Comparison of ENCODE assay signal across 9 mouse cellular contexts in the genomic region with DNA sequence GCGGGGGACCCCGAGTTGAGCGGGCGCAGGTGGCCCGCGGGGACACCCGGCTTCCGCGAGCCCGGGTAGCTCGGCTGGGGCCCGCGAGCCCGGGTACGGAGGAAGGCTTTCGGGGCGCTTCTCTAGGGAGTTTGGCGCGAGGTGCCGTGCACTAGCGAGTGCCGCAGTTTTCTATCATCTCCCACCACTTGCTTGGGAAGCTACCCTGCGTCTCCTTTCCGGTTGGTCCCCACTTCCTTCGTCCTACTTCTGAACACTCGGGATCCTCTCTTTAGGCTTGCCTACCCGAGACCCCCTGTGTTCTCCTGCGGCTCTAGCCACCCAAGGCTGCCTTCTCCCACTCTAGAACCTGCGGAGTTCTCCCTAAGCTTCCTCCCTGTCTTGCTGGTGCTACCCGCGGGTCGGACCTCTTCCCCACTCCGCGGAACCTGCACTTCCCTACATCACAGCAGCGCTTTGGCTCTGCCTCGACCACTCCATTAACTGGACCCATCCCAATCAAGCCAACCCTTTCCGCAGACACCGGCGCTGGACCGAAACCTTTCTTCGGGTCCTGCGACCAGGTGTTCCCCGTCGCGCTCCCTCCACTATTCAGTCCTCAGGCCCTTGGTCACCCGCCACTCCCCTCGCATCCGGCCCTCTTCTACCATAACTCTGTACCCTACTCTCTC.
DNase-seq lines count a peak whose midpoint lies in the region; ATAC-seq and TF ChIP-seq lines count a peak whose summit lies in the region.
"Had no signal": no experiment of that assay in that cellular context is flagged by ENCODE, and none has a peak within 500 bp of the region (broad histone marks: within the 10 kb centered on the region; RNA-seq: fewer than 3 reads in every experiment).

No protein-coding gene starts in this region.

- peaks cover 13% of the 10 kb centered on the region for H3K27me3 ChIP-seq in heart, adult 2 months (ENCODE audit: control insufficient read depth, insufficient read depth, low read length)
- H3K27me3 ChIP-seq in forebrain, embryonic 12.5 days, result peaks cover 18% of the 10 kb centered on the region
- no peaks in the 10 kb centered on the region; the same call in 1 of the 2 replicates for H3K27me3 ChIP-seq in hindbrain, embryonic 16.5 days (replicated peaks; ENCODE audit: control insufficient read depth, insufficient read depth, low read length)
- peaks cover 66% of the 10 kb centered on the region for H3K27me3 ChIP-seq in liver, embryonic 11.5 days (replicated peaks; ENCODE audit: control insufficient read depth, insufficient read depth, low read length)

- H3K4me3 ChIP-seq in heart, adult 2 months, result peak overlapping the region; percentile 36
- peak overlapping the region; percentile 63 for H3K4me3 ChIP-seq in forebrain, embryonic 12.5 days (replicated peaks)
- H3K4me3 ChIP-seq in hindbrain, embryonic 16.5 days (ENCODE audit: low read length), result peak overlapping the region; percentile 82
- peak overlapping the region; percentile 56 for H3K4me3 ChIP-seq in liver, embryonic 11.5 days (ENCODE audit: low read depth, low read length)
- H3K4me3 ChIP-seq: myocyte had no signal

- 2% methylated on average over 48 of the region's 48 CpGs for WGBS in heart, adult 2 months
- 1% methylated on average over 48 of the region's 48 CpGs for WGBS in forebrain, embryonic 12.5 days
- WGBS in hindbrain, embryonic 16.5 days, result under 1% methylated on average over 35 of the region's 48 CpGs
- under 1% methylated on average over 45 of the region's 48 CpGs for WGBS in liver, embryonic 11.5 days

- H3K4me1 ChIP-seq in heart, adult 2 months (ENCODE audit: control insufficient read depth, insufficient read depth, low read length), result no peaks in the 10 kb centered on the region
- H3K4me1 ChIP-seq in forebrain, embryonic 12.5 days, result peaks cover 24% of the 10 kb centered on the region
- peaks cover 6% of the 10 kb centered on the region for H3K4me1 ChIP-seq in hindbrain, embryonic 16.5 days (ENCODE audit: control insufficient read depth, insufficient read depth, low read depth, low read length)
- no peaks in the 10 kb centered on the region for H3K4me1 ChIP-seq in liver, embryonic 11.5 days (replicated peaks; ENCODE audit: control insufficient read depth, insufficient read depth, low read length)

- peak; percentile 47 for ATAC-seq in cerebellum, adult (ENCODE audit: insufficient number of reproducible peaks, low FRiP score, low TSS enrichment)
- peak; percentile 37; the same call in 1 of the 2 replicates for ATAC-seq in forebrain, embryonic 12.5 days (ENCODE audit: low FRiP score)
- ATAC-seq in hindbrain, embryonic 16.5 days, result peak; percentile 48
- ATAC-seq in liver, embryonic 11.5 days (replicated peaks; ENCODE audit: low FRiP score), result peak; percentile 26; the same call in 1 of the 2 replicates

- no peaks in the 10 kb centered on the region for H3K36me3 ChIP-seq in heart, adult 2 months (ENCODE audit: control insufficient read depth, insufficient read depth, low read length)
- H3K36me3 ChIP-seq in forebrain, embryonic 12.5 days (replicated peaks), result no peaks in the 10 kb centered on the region
- no peaks in the 10 kb centered on the region for H3K36me3 ChIP-seq in hindbrain, embryonic 16.5 days (ENCODE audit: control insufficient read depth, insufficient read depth, low read length)
- H3K36me3 ChIP-seq in liver, embryonic 11.5 days (ENCODE audit: control insufficient read depth, insufficient read depth, low read length), result no peaks in the 10 kb centered on the region

- intact Hi-C loops in heart, adult 2 months (cut with DNase I), result no loop called here

- no peak for TF ChIP-seq POLR2A in heart, adult 2 months (IDR thresholded peaks at IDR 0.05; ENCODE audit: insufficient read depth, low read depth, low read length)

- TF ChIP-seq EP300 in heart, adult 2 months (IDR thresholded peaks at IDR 0.05; ENCODE audit: insufficient read depth, low read depth, low read length), result no peak

- no peak for TF ChIP-seq CTCF in heart, adult 2 months (IDR thresholded peaks at IDR 0.05)

- H3K9ac ChIP-seq in heart, adult 2 months (ENCODE audit: low read depth, low read length), result no peak overlapping the region
- peak overlapping the region; percentile 81 for H3K9ac ChIP-seq in forebrain, embryonic 12.5 days
- peak overlapping the region; percentile 85 for H3K9ac ChIP-seq in hindbrain, embryonic 16.5 days (ENCODE audit: low read depth, low read length)
- H3K9ac ChIP-seq in liver, embryonic 11.5 days (ENCODE audit: low read depth, low read length), result no peak overlapping the region

- H3K9me3 ChIP-seq in forebrain, embryonic 12.5 days, result no peaks in the 10 kb centered on the region
- H3K9me3 ChIP-seq in hindbrain, embryonic 16.5 days (ENCODE audit: control insufficient read depth, low read length), result no peaks in the 10 kb centered on the region
- no peaks in the 10 kb centered on the region for H3K9me3 ChIP-seq in liver, embryonic 11.5 days (ENCODE audit: control insufficient read depth, low read length)

- H3K79me2 ChIP-seq in heart, adult 2 months (replicated peaks; ENCODE audit: control insufficient read depth, insufficient read depth, low read length), result no peaks in the 10 kb centered on the region

- no peak overlapping the region for H3K27ac ChIP-seq in heart, adult 2 months
- peak overlapping the region; percentile 90 for H3K27ac ChIP-seq in forebrain, embryonic 12.5 days
- peak overlapping the region; percentile 88 for H3K27ac ChIP-seq in hindbrain, embryonic 16.5 days (ENCODE audit: low read depth, low read length)
- no peak overlapping the region for H3K27ac ChIP-seq in liver, embryonic 11.5 days (ENCODE audit: low read depth, low read length)

- DNase-seq in heart, adult 2 months, result no peak
- DNase-seq in heart, adult 9 months (ENCODE audit: low spot score in 2 of 2), result no peak
- DNase-seq in liver, embryonic 11.5 days (ENCODE audit: low spot score), result peak; percentile 46
- peak; percentile 61 for DNase-seq in retina, postnatal 1 day
- DNase-seq in thymus, postnatal 25 days, result no peak

- H3K4me2 ChIP-seq in forebrain, embryonic 12.5 days, result peak overlapping the region; percentile 90
- peak overlapping the region; percentile 94 for H3K4me2 ChIP-seq in hindbrain, embryonic 16.5 days (ENCODE audit: low read length)
- peak overlapping the region; percentile 66 for H3K4me2 ChIP-seq in liver, embryonic 11.5 days

Comparison
In these comparisons a context has a peak if more than half of its experiments do, and no peak if none do; other contexts are left out.
1. DNase-seq: peak in liver, embryonic 11.5 days (single experiment) and retina, postnatal 1 day (single experiment); none in heart, adult 2 months (0 of 2), heart, adult 9 months (0 of 2) and thymus, postnatal 25 days (single experiment).
2. H3K27ac ChIP-seq: peak in forebrain, embryonic 12.5 days (single experiment) and hindbrain, embryonic 16.5 days (single experiment); none in heart, adult 2 months (single experiment) and liver, embryonic 11.5 days (single experiment).
3. H3K9ac ChIP-seq: peak in forebrain, embryonic 12.5 days (single experiment) and hindbrain, embryonic 16.5 days (single experiment); none in heart, adult 2 months (single experiment) and liver, embryonic 11.5 days (single experiment).
4. Peak in every context shown above with its lines, with median percentiles within 50 percentile points of each other: H3K4me3 ChIP-seq, ATAC-seq and H3K4me2 ChIP-seq.